Mouse (Mus musculus) limb, embryonic 14.5 days (tissue): ENCODE results near the gene Garem2. TPM values are rescaled to one million over a fixed set of nuclear protein-coding genes. Genes with fewer than 3 reads are reported as not detected.
A peak's percentile ranks its signal among the peaks of the same experiment; 100 is the strongest.

Experiments used
- ATAC-seq: fragments of 200-750 bp; cut with Nextera tagmentation; 2 replicates; pipeline ENCODE4 v1.8.0; 2017; ENCODE audit warnings: low read depth, moderate number of reproducible peaks, moderate TSS enrichment; ENCODE audit not compliant: low FRiP score
- DNase-seq: peaks from one replicate; pipeline ENCODE4 v3.0.0-alpha.2; 2015; ENCODE audit warnings: low spot score
- H3K27ac ChIP-seq: fragments of 300-500 bp; sonication (generic); replicated peaks from 2 replicates; pipeline ENCODE4 v1.5.1; 2014; ENCODE audit warnings: low read depth, mild to moderate bottlenecking, low read length, moderate library complexity, mixed read lengths
- H3K27me3 ChIP-seq: fragments of 300-500 bp; sonication (generic); 2 replicates; pipeline ENCODE4 v1.6.1; 2014; ENCODE audit warnings: low read length, mixed read lengths; ENCODE audit not compliant: control insufficient read depth, insufficient read depth
- H3K36me3 ChIP-seq: fragments of 300-500 bp; sonication (generic); 2 replicates; pipeline ENCODE4 v1.6.1; 2014; ENCODE audit warnings: mild to moderate bottlenecking, low read length, moderate library complexity, mixed read lengths; ENCODE audit not compliant: control insufficient read depth, insufficient read depth
- H3K4me1 ChIP-seq: fragments of 300-500 bp; sonication (generic); 2 replicates; pipeline ENCODE4 v1.6.1; 2014; ENCODE audit warnings: antibody characterized with exemption, low read length, mixed read lengths; ENCODE audit not compliant: control insufficient read depth, insufficient read depth
- H3K4me2 ChIP-seq: fragments of 300-500 bp; sonication (generic); replicated peaks from 2 replicates; pipeline ENCODE4 v1.6.1; 2014; ENCODE audit warnings: low read depth, mild to moderate bottlenecking, low read length, moderate library complexity; ENCODE audit not compliant: severe bottlenecking
- H3K4me3 ChIP-seq: fragments of 300-500 bp; sonication (generic); replicated peaks from 2 replicates; pipeline ENCODE4 v1.5.1; 2014; ENCODE audit warnings: low read length
- H3K9ac ChIP-seq: fragments of 300-500 bp; sonication (generic); 2 replicates; pipeline ENCODE4 v1.6.1; 2014; ENCODE audit warnings: mild to moderate bottlenecking, low read depth, low read length, moderate library complexity; ENCODE audit not compliant: severe bottlenecking
- H3K9me3 ChIP-seq: fragments of 300-500 bp; sonication (generic); 2 replicates; pipeline ENCODE4 v1.6.1; 2016; ENCODE audit warnings: low read length; ENCODE audit not compliant: control insufficient read depth
- POLR2A ChIP-seq: fragments of 200-500 bp; IDR thresholded peaks from 2 replicates; pipeline ENCODE4 v1.8.0; 2012; ENCODE audit warnings: inconsistent platforms, mild to moderate bottlenecking, moderate library complexity, borderline replicate concordance; ENCODE audit not compliant: insufficient read depth, insufficient read length; ENCODE audit errors: extremely low read depth
- WGBS: fragments of 180-500 bp; shearing (Covaris S2); extraction: QIAGEN DNeasy Blood & Tissue Kit; methylation state at CpG from one replicate; pipeline ENCODE4 v1.1.7; 2014; 5-methylcytosine and 5-hydroxymethylcytosine counted together
- polyA plus RNA-seq, 2 experiments: library from polyadenylated mRNA; depleted of rRNA in 1 of 2; stranded (reverse) in 1 of 2; unstranded in 1 of 2; fragments of >200 nt; fragmentation: Nextera tagmentation in 1 of 2; extraction: Ambion mirVana in 1 of 2; gene quantifications; 2 replicates each; pipeline versions ENCODE4 v1.2.1 to v1.2.3; 2012 to 2014

Garem2 gene
- polyA plus RNA-seq, 2 experiments, result 0.56 to 1.2 TPM

DNA sequence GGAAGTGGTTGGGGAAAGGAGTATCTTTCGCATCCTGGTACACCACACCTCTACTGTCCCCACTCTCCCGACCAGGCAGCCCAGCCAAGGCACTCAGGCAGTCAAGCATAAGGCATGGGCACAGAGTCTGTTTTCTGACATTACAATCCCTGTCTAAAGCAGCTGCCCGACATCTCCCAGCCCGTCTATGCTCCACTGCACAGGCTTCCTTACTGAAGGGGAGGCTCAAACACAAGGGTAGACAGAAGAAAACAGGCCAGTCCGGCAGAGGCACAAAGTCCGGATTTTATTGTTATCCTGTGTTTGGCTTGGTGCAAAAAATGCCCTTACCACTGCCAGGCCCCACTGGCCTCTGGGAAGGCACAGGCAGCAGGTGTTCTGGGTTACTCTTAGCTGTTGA is 14.2 kb downstream of the Garem2 start:
- H3K4me3 ChIP-seq, result no peak overlapping the region
- no peak overlapping the region for H3K27ac ChIP-seq
- no peak for TF ChIP-seq POLR2A
- no peaks in the 10 kb centered on the region for H3K9me3 ChIP-seq
- H3K36me3 ChIP-seq, result peaks cover 72% of the 10 kb centered on the region
- H3K4me1 ChIP-seq, result no peaks in the 10 kb centered on the region; the same call in 1 of the 2 replicates
- no peak for ATAC-seq
- DNase-seq, result no peak
- H3K9ac ChIP-seq, result no peak overlapping the region
- H3K4me2 ChIP-seq, result no peak overlapping the region
- WGBS, result 92% methylated on average over 6 of the region's 6 CpGs
- peaks cover 15% of the 10 kb centered on the region; the same call in 1 of the 2 replicates for H3K27me3 ChIP-seq

DNA sequence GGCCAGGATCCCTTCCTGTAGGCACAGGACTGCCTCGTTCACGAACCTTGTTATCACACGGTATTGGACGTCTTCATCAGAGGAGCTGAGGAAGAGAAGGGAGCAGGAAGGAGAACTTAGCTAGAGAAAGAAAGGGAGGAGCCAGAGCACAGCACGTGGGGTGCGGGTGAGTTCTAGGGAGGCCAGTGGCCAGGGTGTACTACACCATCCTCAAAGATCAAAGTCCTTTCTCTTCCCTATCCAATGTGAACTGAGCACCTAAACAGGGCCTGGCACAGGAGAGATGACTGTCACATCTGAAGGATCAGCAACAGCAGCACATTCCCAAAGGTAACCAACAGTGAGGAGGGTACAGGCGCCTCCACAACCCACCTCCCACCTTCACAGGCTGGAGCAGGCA is 15.1 kb downstream of the Garem2 start:
- no peak overlapping the region for H3K9ac ChIP-seq
- no peak overlapping the region for H3K4me3 ChIP-seq
- ATAC-seq (no peak), DNase-seq (no peak)
- H3K27ac ChIP-seq, result no peak overlapping the region
- no peak overlapping the region for H3K4me2 ChIP-seq
- peaks cover 11% of the 10 kb centered on the region; the same call in 1 of the 2 replicates for H3K27me3 ChIP-seq
- no peaks in the 10 kb centered on the region for H3K4me1 ChIP-seq
- 90% methylated on average over 7 of the region's 7 CpGs for WGBS
- peaks cover 81% of the 10 kb centered on the region for H3K36me3 ChIP-seq
- TF ChIP-seq POLR2A, result no peak
- H3K9me3 ChIP-seq, result no peaks in the 10 kb centered on the region

DNA sequence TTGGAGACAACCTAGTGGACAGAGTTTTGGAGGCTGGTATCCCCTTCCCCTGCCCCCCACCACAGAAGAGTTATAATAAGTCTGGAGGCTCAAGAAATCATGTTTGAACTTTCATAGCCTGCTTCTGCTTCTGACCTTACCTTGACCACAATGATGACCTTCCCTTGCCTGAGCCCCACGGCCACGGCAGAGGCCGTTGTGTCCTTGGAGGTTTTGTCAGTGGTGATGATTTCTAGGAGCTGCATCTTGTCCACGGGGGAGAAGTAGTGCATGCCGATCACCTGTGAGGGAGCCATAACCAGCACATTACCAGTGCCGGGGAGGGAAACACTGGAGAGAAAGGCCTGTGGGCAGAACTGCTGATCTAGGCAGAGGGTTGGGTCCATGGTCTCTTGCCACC is 17.5 kb downstream of the Garem2 start:
- TF ChIP-seq POLR2A, result no peak
- ATAC-seq (no peak), DNase-seq (no peak)
- no peak overlapping the region for H3K9ac ChIP-seq
- peaks cover 96% of the 10 kb centered on the region for H3K36me3 ChIP-seq
- no peaks in the 10 kb centered on the region for H3K4me1 ChIP-seq
- WGBS, result 94% methylated on average over 6 of the region's 6 CpGs
- H3K9me3 ChIP-seq, result no peaks in the 10 kb centered on the region
- no peak overlapping the region for H3K27ac ChIP-seq
- no peak overlapping the region for H3K4me2 ChIP-seq
- no peak overlapping the region for H3K4me3 ChIP-seq
- no peaks in the 10 kb centered on the region for H3K27me3 ChIP-seq

DNA sequence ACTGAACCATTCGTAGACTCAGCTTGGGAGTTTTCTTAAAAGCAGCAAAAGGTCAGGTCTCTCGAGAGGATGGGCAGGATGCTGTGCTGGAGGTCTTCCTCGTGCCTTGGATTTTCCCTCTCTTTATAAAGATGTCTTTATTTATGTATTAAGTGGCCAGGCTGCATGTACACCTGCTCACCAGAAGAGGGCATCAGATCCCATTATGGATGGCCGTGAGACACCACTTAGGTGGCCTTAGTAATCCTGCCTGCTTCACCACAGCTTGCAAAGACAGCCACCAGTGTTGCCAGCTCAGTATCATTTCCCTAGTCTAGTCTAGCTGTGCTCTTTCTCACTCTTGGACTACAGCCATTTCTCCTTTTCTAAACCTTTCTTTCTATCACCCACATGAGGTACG is 20.6 kb downstream of the Garem2 start:
- peak; percentile 34 for DNase-seq

DNA sequence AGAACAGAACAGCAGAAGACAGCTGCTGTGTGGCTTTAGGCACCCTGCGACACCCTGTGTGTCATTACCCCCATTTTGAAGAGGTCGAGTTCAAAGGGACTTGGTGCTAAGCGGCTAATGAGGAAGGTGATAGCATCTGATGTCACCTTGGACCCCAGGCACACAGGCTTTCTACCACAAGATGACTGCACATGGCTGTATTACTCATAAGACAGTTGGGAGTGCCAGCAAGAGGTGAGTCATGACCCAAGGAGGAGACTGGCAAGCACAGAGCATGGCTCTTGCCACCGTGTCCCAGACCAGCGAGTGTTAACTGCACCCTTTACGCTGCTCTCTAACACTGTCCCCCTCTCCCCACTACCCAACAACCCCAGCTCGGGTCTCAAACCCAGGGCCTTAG is 21.8 kb downstream of the Garem2 start:
- ATAC-seq (no peak), DNase-seq (no peak)
- Histone ChIP-seq H3K27me3 (no peaks in the 10 kb centered on the region), H3K4me3 (no peak overlapping the region), H3K4me1 (no peaks in the 10 kb centered on the region), H3K27ac (no peak overlapping the region), H3K9ac (no peak overlapping the region), H3K9me3 (no peaks in the 10 kb centered on the region), H3K4me2 (no peak overlapping the region), H3K36me3 (peaks cover 87% of the 10 kb centered on the region)
- no peak for TF ChIP-seq POLR2A
- WGBS, result 83% methylated on average over 7 of the region's 7 CpGs

More for the DNA sequence above, 20.6 kb downstream of the Garem2 start:
- Histone ChIP-seq H3K9me3 (no peaks in the 10 kb centered on the region), H3K4me2 (no peak overlapping the region), H3K27ac (no peak overlapping the region), H3K9ac (no peak overlapping the region), H3K36me3 (peaks cover 93% of the 10 kb centered on the region), H3K4me1 (no peaks in the 10 kb centered on the region), H3K27me3 (no peaks in the 10 kb centered on the region), H3K4me3 (no peak overlapping the region)
- no peak for ATAC-seq
- 51% methylated on average over 5 of the region's 5 CpGs for WGBS
- no peak for TF ChIP-seq POLR2A

DNA sequence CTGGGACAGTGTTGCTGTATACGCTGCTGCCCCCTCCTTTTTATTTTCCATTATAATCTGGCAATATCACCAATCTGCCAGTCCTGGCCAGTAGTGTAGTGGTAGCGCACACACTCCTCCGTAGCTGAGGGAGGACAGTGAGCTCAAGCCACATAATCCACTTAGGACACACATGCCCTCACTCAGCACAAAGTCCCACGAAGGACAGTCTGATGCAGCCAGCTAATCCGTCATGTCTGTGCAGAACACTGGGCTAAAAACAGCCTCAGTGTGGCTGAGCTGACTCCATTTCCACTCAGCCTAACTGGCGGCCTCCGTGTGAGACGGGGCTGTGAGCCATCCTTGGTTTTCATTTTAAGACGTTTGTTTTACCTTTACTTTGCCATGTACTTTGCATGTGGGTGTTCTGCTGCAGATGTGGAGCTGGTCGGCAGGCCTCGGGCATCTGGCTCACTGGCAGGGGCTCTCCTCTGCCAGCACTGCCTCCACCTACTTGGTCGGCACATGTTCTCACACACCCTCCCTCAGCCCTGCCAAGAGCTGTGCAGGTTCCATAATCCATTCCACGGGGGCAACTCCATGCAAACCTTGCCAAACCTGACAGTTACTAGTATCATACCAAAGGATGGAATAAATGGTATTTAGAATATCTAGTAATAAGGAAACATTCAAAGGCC is 23.1 kb downstream of the Garem2 start:
- no peaks in the 10 kb centered on the region for H3K4me1 ChIP-seq
- ATAC-seq (no peak), DNase-seq (no peak)
- no peaks in the 10 kb centered on the region for H3K9me3 ChIP-seq
- no peaks in the 10 kb centered on the region for H3K27me3 ChIP-seq
- no peak overlapping the region for H3K4me2 ChIP-seq
- H3K4me3 ChIP-seq, result no peak overlapping the region
- H3K36me3 ChIP-seq, result peaks cover 83% of the 10 kb centered on the region
- WGBS, result 94% methylated on average over 13 of the region's 13 CpGs
- no peak for TF ChIP-seq POLR2A
- H3K27ac ChIP-seq, result no peak overlapping the region
- H3K9ac ChIP-seq, result no peak overlapping the region
